Mouse (Mus musculus): ENCODE data around the gene Ssr4.

- TF ChIP-seq FLI1 (IDR thresholded peaks at IDR 0.05; ENCODE audit: low read length) (no peak), GATA1 (IDR thresholded peaks at IDR 0.05; ENCODE audit: borderline replicate concordance, low read length) (no peak)
Observed at GRCm38 (mm10) chrX:73816596-73817314, 29.9 kb downstream of the Ssr4 start.

Measured in megakaryocyte, embryonic 14.5 days (primary cell).